Mouse (Mus musculus) central nervous system, embryonic 11.5 days (tissue): ENCODE data around the gene Gm7298. TPM values are rescaled to one million over a fixed set of nuclear protein-coding genes. Genes with fewer than 3 reads are reported as not detected.

ENCODE experiments used
- polyA plus RNA-seq: library from polyadenylated mRNA; depleted of rRNA; stranded (reverse); fragments of >200 nt; gene quantifications from 2 replicates; pipeline ENCODE4 v1.2.3, GENCODE M21; 2012; rRNA removed

Gm7298 gene
- polyA plus RNA-seq: not detected in 2 replicates

DNA sequence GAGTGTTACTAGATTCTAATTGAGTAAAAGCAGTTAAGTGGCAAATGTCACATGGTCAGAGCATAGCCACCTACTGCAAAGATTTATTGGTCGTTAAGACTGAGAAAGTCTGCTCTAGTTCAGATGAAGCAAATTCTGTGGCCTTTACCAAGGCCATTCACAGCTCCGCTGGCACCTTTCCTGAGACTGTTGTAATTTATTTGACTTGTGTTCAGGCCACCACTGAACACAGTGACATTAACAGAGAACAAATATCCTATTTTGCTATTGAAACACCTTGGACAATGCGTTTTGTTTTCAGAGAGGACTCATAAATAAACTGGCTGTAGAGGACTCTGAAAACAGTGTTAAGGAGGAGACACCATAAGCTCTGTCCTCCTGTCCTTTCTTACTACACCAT lies at the start of gene Gm7298:
Gm7298 (plus strand) TSS at position 301 of the 400 bp plus-strand sequence.

DNA sequence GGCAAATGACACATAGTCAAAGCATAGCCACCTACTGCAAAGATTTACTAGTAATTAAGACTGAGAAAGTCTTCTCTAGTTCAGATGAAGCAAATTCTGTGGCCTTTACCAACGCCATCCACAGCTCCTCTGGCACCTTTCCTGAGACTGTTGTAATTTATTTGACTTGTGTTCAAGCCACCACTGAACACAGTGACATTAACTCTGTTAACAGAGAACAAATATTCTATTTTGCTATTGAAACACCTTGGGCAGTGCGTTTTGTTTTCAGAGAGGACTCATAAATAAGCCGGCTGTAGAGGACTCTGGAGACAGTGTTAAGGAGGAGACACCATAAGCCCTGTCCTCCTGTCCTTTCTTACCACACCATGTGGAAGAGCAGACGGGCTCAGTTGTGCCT lies 105.5 kb downstream of the Gm7298 start, which contains the start of gene Mug1:
Mug1 (plus strand) TSS at position 271 of the 400 bp plus-strand sequence.

Other genes with a start within 250 kb of the Gm7298 start
- gene A2m, start 97.6 kb upstream of the Gm7298 start, polyA plus RNA-seq: 4.0 and 5.2 TPM in 2 replicates
- not detected in 2 replicates for gene Mug1, start 105.6 kb downstream of the Gm7298 start, polyA plus RNA-seq